Mouse (Mus musculus): Measurements from ENCODE around the gene Slc6a3. TPM values are rescaled to one million over a fixed set of nuclear protein-coding genes. Genes with fewer than 3 reads are reported as not detected.

Gene Slc6a3
- polyA plus RNA-seq, 1 experiment from 2014 or later = not detected

- ATAC-seq (ENCODE audit: low FRiP score, low TSS enrichment) (no peak), DNase-seq (ENCODE audit: low spot score) (no peak)
- no peaks in the 10 kb centered on the region for H3K4me1 ChIP-seq (replicated peaks; ENCODE audit: control insufficient read depth, insufficient read depth)
- H3K36me3 ChIP-seq (ENCODE audit: control insufficient read depth, insufficient read depth, low read length) = peaks cover 4% of the 10 kb centered on the region; the same call in 1 of the 2 replicates
- no peak overlapping the region for H3K9ac ChIP-seq (ENCODE audit: low read length)
- TF ChIP-seq EP300 (optimal IDR thresholded peaks at IDR 0.05) (no peak), CTCF (IDR thresholded peaks at IDR 0.05; ENCODE audit: low read depth) (no peak)
- H3K4me2 ChIP-seq (replicated peaks; ENCODE audit: low read depth) = no peak overlapping the region
- H3K4me3 ChIP-seq (ENCODE audit: low read depth, low read length) = no peak overlapping the region
- no peaks in the 10 kb centered on the region for H3K9me3 ChIP-seq (ENCODE audit: control insufficient read depth, low read length)
- WGBS = 91% methylated on average over 9 of the region's 9 CpGs
- H3K27me3 ChIP-seq (ENCODE audit: control insufficient read depth, insufficient read depth, low read length) = no peaks in the 10 kb centered on the region
- H3K27ac ChIP-seq (replicated peaks) = no peak overlapping the region
Observed at GRCm38 (mm10) chr13:73494528-73494927, 42.0 kb upstream of the Slc6a3 start.

GRCm38 (mm10) chr13:73496137-73496536 lies 40.4 kb upstream of the Slc6a3 start:
- 59% methylated on average over 2 of the region's 2 CpGs for WGBS
- H3K4me2 ChIP-seq (replicated peaks; ENCODE audit: low read depth) = no peak overlapping the region
- no peaks in the 10 kb centered on the region for H3K27me3 ChIP-seq (ENCODE audit: control insufficient read depth, insufficient read depth, low read length)
- H3K9ac ChIP-seq (ENCODE audit: low read length) = no peak overlapping the region
- ATAC-seq (ENCODE audit: low FRiP score, low TSS enrichment) (no peak), DNase-seq (ENCODE audit: low spot score) (no peak)
- no peak overlapping the region for H3K27ac ChIP-seq (replicated peaks)
- peaks cover 7% of the 10 kb centered on the region; the same call in 1 of the 2 replicates for H3K36me3 ChIP-seq (ENCODE audit: control insufficient read depth, insufficient read depth, low read length)
- TF ChIP-seq CTCF (IDR thresholded peaks at IDR 0.05; ENCODE audit: low read depth) (no peak), EP300 (optimal IDR thresholded peaks at IDR 0.05) (no peak)
- H3K9me3 ChIP-seq (ENCODE audit: control insufficient read depth, low read length) = no peaks in the 10 kb centered on the region
- no peaks in the 10 kb centered on the region for H3K4me1 ChIP-seq (replicated peaks; ENCODE audit: control insufficient read depth, insufficient read depth)
- no peak overlapping the region for H3K4me3 ChIP-seq (ENCODE audit: low read depth, low read length)

GRCm38 (mm10) chr13:73499893-73500604 lies 36.5 kb upstream of the Slc6a3 start:
- no peak overlapping the region for H3K9ac ChIP-seq (ENCODE audit: low read length)
- H3K27ac ChIP-seq (replicated peaks) = no peak overlapping the region
- ATAC-seq (ENCODE audit: low FRiP score, low TSS enrichment) (no peak), DNase-seq (ENCODE audit: low spot score) (no peak)
- H3K4me3 ChIP-seq (ENCODE audit: low read depth, low read length) = no peak overlapping the region
- WGBS = 80% methylated on average over 6 of the region's 6 CpGs
- TF ChIP-seq EP300 (optimal IDR thresholded peaks at IDR 0.05) (no peak), CTCF (IDR thresholded peaks at IDR 0.05; ENCODE audit: low read depth) (no peak)
- no peaks in the 10 kb centered on the region for H3K27me3 ChIP-seq (ENCODE audit: control insufficient read depth, insufficient read depth, low read length)
- H3K4me1 ChIP-seq (replicated peaks; ENCODE audit: control insufficient read depth, insufficient read depth) = no peaks in the 10 kb centered on the region
- no peaks in the 10 kb centered on the region for H3K9me3 ChIP-seq (ENCODE audit: control insufficient read depth, low read length)
- H3K36me3 ChIP-seq (ENCODE audit: control insufficient read depth, insufficient read depth, low read length) = peaks cover 4% of the 10 kb centered on the region; the same call in 1 of the 2 replicates
- H3K4me2 ChIP-seq (replicated peaks; ENCODE audit: low read depth) = no peak overlapping the region

- no peak overlapping the region for H3K9ac ChIP-seq (ENCODE audit: low read length)
- no peak overlapping the region for H3K4me3 ChIP-seq (ENCODE audit: low read depth, low read length)
- TF ChIP-seq CTCF (IDR thresholded peaks at IDR 0.05; ENCODE audit: low read depth) = peak; percentile 64
- TF ChIP-seq EP300 (optimal IDR thresholded peaks at IDR 0.05) = no peak
- H3K4me2 ChIP-seq (replicated peaks; ENCODE audit: low read depth) = no peak overlapping the region
- 55% methylated on average over 2 of the region's 2 CpGs for WGBS
- H3K9me3 ChIP-seq (ENCODE audit: control insufficient read depth, low read length) = no peaks in the 10 kb centered on the region
- H3K27me3 ChIP-seq (ENCODE audit: control insufficient read depth, insufficient read depth, low read length) = no peaks in the 10 kb centered on the region
- no peaks in the 10 kb centered on the region for H3K4me1 ChIP-seq (replicated peaks; ENCODE audit: control insufficient read depth, insufficient read depth)
- ATAC-seq (ENCODE audit: low FRiP score, low TSS enrichment) (no peak), DNase-seq (ENCODE audit: low spot score) (peak; percentile 31)
- 0 out of 2 replicates have a peak, but pooled peaks cover 4% of the 10 kb centered on the region for H3K36me3 ChIP-seq (ENCODE audit: control insufficient read depth, insufficient read depth, low read length)
- H3K27ac ChIP-seq (replicated peaks) = no peak overlapping the region
Observed at GRCm38 (mm10) chr13:73502719-73503118, 33.8 kb upstream of the Slc6a3 start.

GRCm38 (mm10) chr13:73505686-73506467 lies 30.7 kb upstream of the Slc6a3 start:
- H3K27me3 ChIP-seq (ENCODE audit: control insufficient read depth, insufficient read depth, low read length) = no peaks in the 10 kb centered on the region
- H3K4me2 ChIP-seq (replicated peaks; ENCODE audit: low read depth) = no peak overlapping the region
- H3K4me3 ChIP-seq (ENCODE audit: low read depth, low read length) = no peak overlapping the region
- no peak overlapping the region for H3K27ac ChIP-seq (replicated peaks)
- no peaks in the 10 kb centered on the region for H3K36me3 ChIP-seq (ENCODE audit: control insufficient read depth, insufficient read depth, low read length)
- TF ChIP-seq CTCF (IDR thresholded peaks at IDR 0.05; ENCODE audit: low read depth) (peak; percentile 94), EP300 (optimal IDR thresholded peaks at IDR 0.05) (no peak)
- H3K9ac ChIP-seq (ENCODE audit: low read length) = no peak overlapping the region
- DNase-seq (ENCODE audit: low spot score) (peak; percentile 80), ATAC-seq (ENCODE audit: low FRiP score, low TSS enrichment) (peak; percentile 69)
- no peaks in the 10 kb centered on the region for H3K4me1 ChIP-seq (replicated peaks; ENCODE audit: control insufficient read depth, insufficient read depth)
- H3K9me3 ChIP-seq (ENCODE audit: control insufficient read depth, low read length) = no peaks in the 10 kb centered on the region
- WGBS = 64% methylated on average over 7 of the region's 7 CpGs
